Mouse (Mus musculus): ENCODE results near the gene Zbtb22.
"Not testable (repeated sequence)": the region's sequence is repeated elsewhere in the genome, so short reads cannot be mapped to it uniquely, and the experiment has no call there.

Zbtb22 gene

GRCm38 (mm10) chr17:33904835-33905234, 10.9 kb upstream of the Zbtb22 start, which contains the start of gene Platr17:
TSS of gene Platr17 (plus strand) at chr17:33905135.
- not testable (repeated sequence) for DNase-seq (ENCODE audit: low spot score in 2 of 2)

DNA sequence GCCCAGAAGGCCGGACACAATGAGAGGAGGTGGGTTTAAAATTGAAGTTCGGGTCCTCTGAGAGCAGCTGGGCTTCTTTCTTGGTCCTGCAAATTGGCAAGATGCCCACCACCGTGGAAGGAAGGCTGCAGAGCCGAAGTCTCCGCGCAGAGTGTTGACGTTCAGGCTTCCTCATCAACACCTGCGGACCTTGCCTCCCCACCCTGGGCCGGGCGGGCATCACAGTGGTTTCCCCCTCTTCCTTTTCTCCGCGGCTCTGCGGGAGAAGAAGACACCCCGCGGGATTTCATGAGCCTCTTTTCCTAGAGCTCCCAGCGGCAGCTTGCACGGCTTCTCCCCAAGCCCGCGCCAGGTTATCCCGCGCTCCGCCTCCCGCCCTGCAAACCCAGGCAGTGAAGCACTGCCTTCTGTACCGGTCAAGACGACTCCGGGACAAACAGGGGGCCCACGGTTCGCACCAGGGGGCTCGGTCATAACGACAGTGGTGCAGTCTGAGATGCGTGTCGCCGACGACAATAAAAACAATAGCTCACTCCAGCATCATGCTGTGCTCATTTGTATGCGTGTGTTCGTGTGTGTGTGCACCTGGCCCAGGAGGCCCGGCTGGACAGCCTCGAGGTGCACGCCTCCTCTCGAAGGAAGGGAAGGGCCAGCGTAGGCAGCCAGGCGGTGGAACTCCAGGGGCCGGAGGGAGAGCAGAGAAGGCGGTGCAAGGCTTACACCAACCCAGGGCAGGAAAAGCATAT, 7.2 kb upstream of the Zbtb22 start:
- peak in 1 of 2 experiments; percentile 56 for DNase-seq (ENCODE audit: low spot score in 2 of 2)

GRCm38 (mm10) chr17:33909077-33909868, 6.4 kb upstream of the Zbtb22 start, which contains the start of gene Daxx:
TSS of gene Daxx (plus strand) at chr17:33909414.
- peak; percentile 97 to 98 for DNase-seq (ENCODE audit: low spot score in 2 of 2)

GRCm38 (mm10) chr17:33909869-33910250, 5.8 kb upstream of the Zbtb22 start:
- DNase-seq (ENCODE audit: low spot score in 2 of 2) = peak in 1 of 2 experiments; percentile 31

GRCm38 (mm10) chr17:33910346-33911051, 5.2 kb upstream of the Zbtb22 start:
- DNase-seq (ENCODE audit: low spot score in 2 of 2) = no peak

- DNase-seq (ENCODE audit: low spot score in 2 of 2) = no peak
Observed at GRCm38 (mm10) chr17:33911052-33911812, 4.5 kb upstream of the Zbtb22 start.

DNA sequence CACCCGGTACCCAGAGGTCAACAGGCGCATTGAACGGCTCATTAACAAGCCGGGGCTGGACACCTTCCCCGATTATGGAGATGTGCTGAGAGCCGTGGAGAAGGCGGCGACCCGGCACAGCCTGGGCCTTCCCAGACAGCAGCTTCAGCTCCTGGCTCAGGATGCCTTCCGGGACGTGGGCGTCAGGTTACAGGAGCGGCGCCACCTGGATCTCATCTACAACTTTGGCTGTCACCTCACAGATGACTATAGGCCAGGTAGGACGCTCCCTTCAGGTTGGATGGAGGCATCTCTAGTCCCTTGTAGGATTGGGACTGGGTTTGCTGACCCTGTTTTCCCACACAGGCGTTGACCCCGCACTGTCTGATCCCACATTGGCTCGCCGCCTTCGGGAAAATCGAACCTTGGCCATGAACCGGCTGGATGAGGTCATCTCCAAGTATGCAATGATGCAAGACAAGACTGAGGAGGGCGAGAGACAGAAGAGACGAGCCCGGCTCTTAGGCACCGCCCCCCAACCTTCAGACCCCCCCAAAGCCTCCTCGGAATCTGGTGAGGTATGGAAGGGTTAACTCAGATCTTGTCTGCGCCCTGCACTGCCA, 3.8 kb upstream of the Zbtb22 start:
- no peak for DNase-seq (ENCODE audit: low spot score in 2 of 2)

GRCm38 (mm10) chr17:33913264-33913663, 2.4 kb upstream of the Zbtb22 start:
- no peak for DNase-seq (ENCODE audit: low spot score in 2 of 2)

- DNase-seq (ENCODE audit: low spot score in 2 of 2) = no peak
Observed at GRCm38 (mm10) chr17:33913905-33914304, 1.8 kb upstream of the Zbtb22 start.

GRCm38 (mm10) chr17:33914969-33915391, 724 bp upstream of the Zbtb22 start:
- DNase-seq (ENCODE audit: low spot score in 2 of 2) = no peak

- DNase-seq (ENCODE audit: low spot score in 2 of 2) = no peak
Observed at GRCm38 (mm10) chr17:33916294-33916693, 590 bp downstream of the Zbtb22 start.

DNA sequence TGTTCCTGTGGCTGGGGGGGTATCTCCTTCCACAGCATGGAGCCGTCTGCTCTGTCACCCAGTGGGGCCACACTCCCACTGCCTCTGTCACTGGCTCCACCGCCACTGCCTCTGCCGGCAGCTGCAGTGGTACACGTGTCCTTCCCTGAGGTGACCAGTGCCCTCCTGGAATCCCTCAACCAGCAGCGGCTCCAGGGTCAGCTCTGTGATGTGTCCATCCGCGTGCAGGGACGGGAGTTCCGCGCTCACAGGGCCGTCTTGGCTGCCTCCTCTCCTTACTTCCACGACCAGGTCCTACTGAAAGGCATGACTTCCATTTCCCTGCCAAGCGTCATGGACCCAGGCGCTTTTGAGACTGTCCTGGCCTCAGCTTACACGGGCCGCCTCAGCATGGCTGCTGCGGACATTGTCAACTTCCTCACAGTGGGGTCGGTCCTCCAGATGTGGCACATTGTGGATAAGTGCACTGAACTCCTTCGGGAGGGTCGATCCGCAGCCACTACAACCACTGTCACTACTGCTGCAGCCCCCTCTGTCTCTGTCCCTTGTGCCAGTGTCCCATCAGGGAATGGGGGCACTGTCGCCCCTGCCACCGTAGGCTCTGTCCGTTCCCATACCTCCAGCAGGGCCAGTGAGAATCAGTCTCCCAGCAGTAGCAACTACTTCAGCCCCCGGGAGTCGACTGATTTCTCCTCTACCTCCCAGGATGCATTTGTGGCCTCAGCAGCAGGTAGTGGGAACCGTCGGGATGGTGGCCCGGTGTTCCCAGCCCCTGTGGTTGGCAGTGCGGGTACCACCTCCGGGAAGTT, 1.3 kb downstream of the Zbtb22 start:
- no peak for DNase-seq (ENCODE audit: low spot score in 2 of 2)

DNA sequence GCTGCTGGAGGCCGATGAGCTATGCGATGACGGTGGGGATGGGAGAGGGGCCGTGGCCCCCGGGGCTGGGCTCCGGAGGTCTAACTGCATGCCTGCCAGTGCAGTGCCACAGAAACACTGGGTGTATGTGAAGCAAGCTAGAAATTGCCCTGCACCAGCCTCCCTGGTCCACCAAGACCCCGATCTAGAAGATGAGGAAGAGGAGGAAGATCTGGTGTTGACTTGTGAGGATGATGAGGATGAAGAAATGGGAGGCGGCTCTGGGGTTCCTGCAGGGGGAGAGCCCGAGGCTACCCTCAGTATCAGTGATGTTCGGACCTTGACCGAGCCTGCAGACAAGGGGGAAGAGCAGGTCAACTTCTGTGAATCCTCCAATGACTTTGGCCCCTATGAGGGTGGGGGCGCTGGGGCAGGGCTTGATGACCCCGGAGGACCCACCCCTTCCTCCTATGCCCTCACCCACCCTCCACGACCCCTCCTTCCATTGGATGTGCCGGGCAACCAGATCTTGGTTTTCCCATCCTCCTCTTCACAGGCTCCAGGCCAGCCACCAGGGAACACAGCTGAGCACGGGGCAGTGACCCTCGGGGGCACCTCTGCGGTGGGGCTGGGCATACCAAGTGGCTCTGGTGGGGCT, 2.1 kb downstream of the Zbtb22 start:
- DNase-seq (ENCODE audit: low spot score in 2 of 2) = no peak

DNA sequence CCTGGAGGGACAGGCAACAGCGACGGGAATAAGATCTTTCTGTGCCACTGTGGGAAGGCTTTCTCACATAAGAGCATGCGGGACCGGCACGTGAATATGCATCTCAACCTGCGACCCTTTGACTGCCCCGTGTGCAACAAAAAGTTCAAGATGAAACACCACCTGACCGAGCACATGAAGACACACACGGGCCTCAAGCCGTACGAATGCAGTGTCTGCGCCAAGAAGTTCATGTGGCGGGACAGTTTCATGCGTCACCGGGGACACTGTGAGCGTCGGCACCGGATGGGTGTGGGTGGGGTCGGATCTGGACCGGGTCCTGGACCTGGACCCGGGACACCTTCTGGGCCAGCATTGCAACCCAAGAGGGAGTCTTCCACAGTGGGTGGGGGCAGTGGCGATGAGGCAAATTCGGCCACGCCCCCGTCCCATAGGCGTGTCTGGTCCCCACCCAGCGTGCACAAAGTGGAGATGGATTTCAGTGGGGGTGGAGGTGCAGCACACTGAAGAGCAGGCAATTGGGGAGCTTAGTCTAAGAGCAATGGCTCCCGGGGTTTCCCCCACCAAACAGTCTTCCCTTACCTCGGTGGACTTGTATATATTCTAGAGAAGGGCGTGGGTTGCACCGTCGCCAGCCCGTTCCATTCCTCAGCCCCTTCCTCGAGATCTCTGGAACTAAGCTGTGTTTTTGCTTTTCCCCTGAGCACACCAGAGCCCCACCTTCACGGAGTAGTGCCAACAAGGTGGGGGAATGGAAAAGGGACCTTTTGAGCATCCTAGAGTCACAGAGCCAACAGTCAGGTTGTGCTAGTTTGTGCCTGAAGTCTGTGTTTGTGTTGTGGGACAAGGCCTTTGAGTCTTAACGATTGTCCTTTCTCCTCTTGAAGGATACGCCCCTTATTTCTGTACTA, 2.8 kb downstream of the Zbtb22 start:
- no peak for DNase-seq (ENCODE audit: low spot score in 2 of 2)

GRCm38 (mm10) chr17:33919351-33920281, 3.9 kb downstream of the Zbtb22 start:
- peak in 1 of 2 experiments; percentile 69 for DNase-seq (ENCODE audit: low spot score in 2 of 2)

- DNase-seq (ENCODE audit: low spot score in 2 of 2) = peak in 1 of 2 experiments; percentile 77
Observed at GRCm38 (mm10) chr17:33920282-33921097, 4.8 kb downstream of the Zbtb22 start.

GRCm38 (mm10) chr17:33921361-33921760, 5.7 kb downstream of the Zbtb22 start:
- no peak for DNase-seq (ENCODE audit: low spot score in 2 of 2)
